Mouse (Mus musculus) kidney, postnatal 0 days (tissue): Measurements from ENCODE around the gene Sub1. TPM values are rescaled to one million over a fixed set of nuclear protein-coding genes. Genes with fewer than 3 reads are reported as not detected.

Experiments used
- ATAC-seq: fragments of 200-750 bp; cut with Nextera tagmentation; replicated peaks from 2 replicates; pipeline ENCODE4 v1.8.0; 2017; ENCODE audit warnings: low read depth, moderate number of reproducible peaks, moderate TSS enrichment, moderate library complexity; ENCODE audit not compliant: low FRiP score
- DNase-seq: peaks from one replicate; pipeline ENCODE4 v3.0.0-alpha.2; 2016; ENCODE audit warnings: low spot score
- H3K27ac ChIP-seq: fragments of 300-500 bp; sonication (generic); 2 replicates; pipeline ENCODE4 v1.5.1; 2014; ENCODE audit warnings: mild to moderate bottlenecking
- H3K27me3 ChIP-seq: fragments of 300-500 bp; sonication (generic); 2 replicates; pipeline ENCODE4 v1.6.1; 2014; ENCODE audit warnings: low read length, mixed read lengths; ENCODE audit not compliant: insufficient read depth
- H3K36me3 ChIP-seq: fragments of 300-500 bp; sonication (generic); 2 replicates; pipeline ENCODE4 v1.6.1; 2014; ENCODE audit warnings: low read length, mixed read lengths; ENCODE audit not compliant: insufficient read depth
- H3K4me1 ChIP-seq: fragments of 300-500 bp; sonication (generic); replicated peaks from 2 replicates; pipeline ENCODE4 v1.6.1; 2014; ENCODE audit warnings: antibody characterized with exemption, low read length, mixed read lengths; ENCODE audit not compliant: insufficient read depth
- H3K4me2 ChIP-seq: fragments of 300-500 bp; sonication (generic); 2 replicates; pipeline ENCODE4 v1.6.1; 2014; ENCODE audit warnings: mild to moderate bottlenecking, low read length, moderate library complexity, mixed read lengths
- H3K4me3 ChIP-seq: fragments of 300-500 bp; sonication (generic); replicated peaks from 2 replicates; pipeline ENCODE4 v1.5.1; 2014; ENCODE audit warnings: low read depth, low read length
- H3K9ac ChIP-seq: fragments of 300-500 bp; sonication (generic); 2 replicates; pipeline ENCODE4 v1.6.1; 2014; ENCODE audit warnings: low read depth, low read length
- H3K9me3 ChIP-seq: fragments of 300-500 bp; sonication (generic); replicated peaks from 2 replicates; pipeline ENCODE4 v1.6.1; 2016; ENCODE audit warnings: low read length, inconsistent platforms, mixed read lengths
- CTCF ChIP-seq: IDR thresholded peaks from 2 replicates; pipeline ENCODE4 v1.5.1; 2016; ENCODE audit warnings: antibody characterized with exemption, low read depth, mild to moderate bottlenecking, moderate library complexity
- WGBS: fragments of 180-500 bp; shearing (Covaris S2); extraction: QIAGEN DNeasy Blood & Tissue Kit; methylation state at CpG from one replicate; pipeline ENCODE4 v1.1.7; 2014; 5-methylcytosine and 5-hydroxymethylcytosine counted together
- polyA plus RNA-seq: library from polyadenylated mRNA; unstranded; fragments of >200 nt; fragmentation: Nextera tagmentation; extraction: Ambion mirVana; gene quantifications from 2 replicates; pipeline ENCODE4 v1.2.1, GENCODE M21; 2015

Gene Sub1
- polyA plus RNA-seq, 1 experiment from 2014 or later, result 890 TPM

DNA sequence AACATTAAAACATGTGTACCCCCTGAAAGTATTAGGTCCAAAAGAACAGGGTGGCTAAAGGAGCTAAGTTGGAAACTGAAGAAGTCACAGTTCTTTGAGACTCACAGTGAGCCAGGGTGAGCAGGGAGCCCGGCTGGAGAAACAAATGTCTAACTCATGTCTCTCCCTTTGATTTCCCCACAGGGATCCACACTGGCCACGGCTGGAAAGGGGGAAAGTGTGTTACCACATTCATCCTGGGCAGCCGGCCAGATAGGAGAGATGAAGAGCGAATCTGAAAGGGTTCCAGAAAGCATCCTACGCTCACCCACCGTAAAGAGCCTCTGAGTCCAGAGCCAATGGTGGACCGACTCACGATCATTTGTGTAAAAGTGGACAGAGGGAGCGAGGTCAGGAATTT is 20.9 kb downstream of the Sub1 start:
- H3K4me2 ChIP-seq, result no peak overlapping the region
- H3K4me1 ChIP-seq, result no peaks in the 10 kb centered on the region
- no peaks in the 10 kb centered on the region for H3K36me3 ChIP-seq
- H3K9me3 ChIP-seq, result no peaks in the 10 kb centered on the region
- H3K9ac ChIP-seq, result no peak overlapping the region
- H3K4me3 ChIP-seq, result no peak overlapping the region
- H3K27ac ChIP-seq, result no peak overlapping the region
- DNase-seq, result no peak
- no peak for ATAC-seq
- no peaks in the 10 kb centered on the region for H3K27me3 ChIP-seq
- WGBS, result 87% methylated on average over 9 of the region's 9 CpGs
- TF ChIP-seq CTCF, result no peak

DNA sequence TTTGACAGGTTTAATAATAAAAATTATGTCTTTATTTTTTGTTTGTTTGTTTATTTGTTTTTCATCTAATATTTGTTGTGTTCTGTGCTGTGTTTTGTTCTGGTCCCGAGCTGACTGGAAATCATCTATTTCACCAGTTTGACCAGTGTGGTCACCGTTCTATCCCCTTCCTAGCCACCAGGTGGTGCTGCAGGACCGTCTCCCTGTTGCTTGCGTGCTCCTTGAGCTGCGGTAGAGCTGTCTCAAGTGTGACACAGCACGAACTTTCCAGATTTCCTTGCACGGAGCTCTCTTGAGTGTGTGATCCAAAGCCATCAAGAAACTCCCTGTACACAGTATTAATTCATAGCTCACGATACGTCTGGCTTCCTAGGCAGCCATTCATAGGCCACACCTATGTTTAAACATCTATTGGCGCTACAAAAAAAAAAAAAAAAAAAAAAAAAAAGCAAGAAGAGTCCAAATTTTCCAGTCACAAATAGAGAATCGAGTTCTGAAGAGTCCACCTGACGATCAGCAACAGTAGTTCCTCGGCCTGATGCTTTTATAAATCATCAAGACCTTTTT is 24.8 kb downstream of the Sub1 start:
- Histone ChIP-seq H3K27ac (no peak overlapping the region), H3K9ac (no peak overlapping the region), H3K4me1 (no peaks in the 10 kb centered on the region), H3K36me3 (no peaks in the 10 kb centered on the region), H3K4me3 (no peak overlapping the region), H3K9me3 (no peaks in the 10 kb centered on the region), H3K27me3 (no peaks in the 10 kb centered on the region), H3K4me2 (0 out of 2 replicates have a peak overlapping the region, but pooled peaks have one; percentile 18)
- peak; percentile 68; the same call in 1 of the 2 replicates for ATAC-seq
- DNase-seq, result peak; percentile 87
- peak; percentile 94 for TF ChIP-seq CTCF
- 26% methylated on average over 13 of the region's 13 CpGs for WGBS

DNA sequence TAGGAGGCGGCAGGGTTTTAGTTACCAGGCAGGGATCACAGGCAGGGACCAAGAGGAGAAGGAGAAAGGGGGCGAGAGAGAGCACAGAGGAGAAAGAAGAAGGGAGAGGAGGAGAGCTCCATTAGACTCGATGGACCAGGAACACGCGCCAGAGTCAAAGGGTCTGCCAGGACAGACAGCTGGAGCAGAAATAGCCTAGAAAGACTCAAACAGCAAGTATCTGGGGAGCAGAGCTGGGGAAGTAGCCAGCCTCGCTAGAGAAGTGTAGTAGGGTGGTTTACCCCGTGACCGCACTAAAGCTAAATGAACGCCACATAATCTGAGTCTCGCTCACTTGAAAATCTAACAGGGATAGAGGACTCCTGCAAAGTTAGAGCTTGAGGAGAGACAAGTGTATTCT is 26.2 kb downstream of the Sub1 start:
- Histone ChIP-seq H3K4me3 (no peak overlapping the region), H3K9ac (no peak overlapping the region), H3K9me3 (no peaks in the 10 kb centered on the region), H3K36me3 (no peaks in the 10 kb centered on the region), H3K27me3 (no peaks in the 10 kb centered on the region), H3K27ac (no peak overlapping the region), H3K4me2 (no peak overlapping the region), H3K4me1 (no peaks in the 10 kb centered on the region)
- ATAC-seq, result no peak
- no peak for DNase-seq
- WGBS, result 70% methylated on average over 10 of the region's 10 CpGs
- TF ChIP-seq CTCF, result no peak

DNA sequence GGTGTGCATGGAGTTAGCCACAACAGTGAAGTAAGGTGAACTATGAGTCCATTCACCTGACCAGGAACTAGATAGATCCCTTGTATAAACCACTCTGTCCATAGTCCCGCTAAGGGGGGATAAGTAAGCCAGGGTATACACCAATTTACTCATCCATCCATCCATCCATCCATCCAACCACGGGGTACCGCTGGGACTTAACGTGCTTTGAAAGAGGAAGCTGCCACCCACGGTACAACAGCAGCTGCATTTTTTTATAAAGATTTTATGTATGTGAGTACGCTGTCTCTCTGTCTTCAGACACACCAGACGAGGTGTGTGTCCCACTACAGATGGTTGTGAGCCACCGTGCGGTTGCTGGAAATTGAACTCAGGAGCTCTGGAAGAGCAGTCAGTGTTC is 27.9 kb downstream of the Sub1 start:
- H3K9ac ChIP-seq, result no peak overlapping the region
- no peak for DNase-seq
- no peaks in the 10 kb centered on the region for H3K4me1 ChIP-seq
- ATAC-seq, result no peak
- no peak for TF ChIP-seq CTCF
- H3K4me2 ChIP-seq, result no peak overlapping the region
- no peaks in the 10 kb centered on the region for H3K36me3 ChIP-seq
- no peak overlapping the region for H3K27ac ChIP-seq
- H3K27me3 ChIP-seq, result no peaks in the 10 kb centered on the region
- no peak overlapping the region for H3K4me3 ChIP-seq
- H3K9me3 ChIP-seq, result no peaks in the 10 kb centered on the region
- WGBS, result 79% methylated on average over 9 of the region's 9 CpGs

DNA sequence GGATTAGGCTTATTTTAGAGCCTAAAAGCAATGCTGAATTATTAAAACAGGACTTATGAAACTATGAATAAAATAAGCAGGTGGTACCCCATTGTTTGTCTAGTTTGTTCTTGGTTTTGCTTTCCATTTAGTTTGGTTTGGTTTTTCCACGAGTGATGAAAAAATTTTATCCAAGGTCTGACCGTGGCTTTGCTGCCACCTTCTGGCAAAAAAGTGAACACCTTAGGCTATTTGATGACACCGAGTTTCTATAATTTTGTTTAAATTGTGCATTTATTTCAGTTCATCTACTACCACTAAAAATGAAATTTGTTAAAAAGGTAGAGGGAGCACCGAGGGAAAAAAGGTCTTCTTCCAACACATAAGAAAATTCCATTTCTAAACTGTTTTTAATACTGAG is 30.4 kb downstream of the Sub1 start:
- Histone ChIP-seq H3K27ac (no peak overlapping the region), H3K27me3 (no peaks in the 10 kb centered on the region), H3K36me3 (no peaks in the 10 kb centered on the region), H3K4me1 (no peaks in the 10 kb centered on the region), H3K4me2 (no peak overlapping the region), H3K9ac (no peak overlapping the region), H3K4me3 (no peak overlapping the region), H3K9me3 (no peaks in the 10 kb centered on the region)
- peak; percentile 64 for DNase-seq
- no peak for ATAC-seq
- TF ChIP-seq CTCF, result peak; percentile 91
- WGBS, result 7% methylated on average over 4 of the region's 4 CpGs

DNA sequence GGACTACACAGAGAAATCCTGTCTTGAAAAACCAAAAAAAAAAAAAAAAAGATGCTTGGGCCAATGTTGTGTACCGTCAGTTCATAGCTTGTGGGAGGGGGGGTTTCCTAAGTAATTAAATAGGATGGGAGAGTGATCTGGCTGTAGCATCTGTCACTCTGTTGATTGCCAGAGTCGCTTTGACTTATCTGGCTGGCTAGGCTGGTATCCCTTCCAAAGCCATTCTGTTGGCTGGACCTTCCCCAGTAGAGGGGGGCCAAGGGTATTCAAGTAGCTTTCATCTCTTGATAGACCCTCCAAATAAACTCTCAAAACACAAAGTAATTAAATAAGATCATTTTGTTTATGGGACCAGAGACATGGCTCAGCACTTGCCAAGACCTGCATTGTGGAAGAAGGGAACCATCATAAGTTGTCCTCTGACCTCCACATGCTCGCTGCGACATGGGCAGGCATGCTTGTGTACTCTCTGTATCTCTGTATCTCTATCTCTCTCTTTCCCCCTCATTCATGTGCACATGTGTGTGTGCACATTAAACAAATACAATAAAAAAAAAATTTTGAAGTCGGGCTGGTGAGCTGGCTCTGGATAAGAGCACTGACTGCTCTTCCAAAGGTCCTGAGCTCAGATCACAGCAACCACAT is 31.5 kb downstream of the Sub1 start:
- Histone ChIP-seq H3K36me3 (no peaks in the 10 kb centered on the region), H3K4me2 (no peak overlapping the region), H3K9me3 (no peaks in the 10 kb centered on the region), H3K9ac (no peak overlapping the region), H3K27me3 (no peaks in the 10 kb centered on the region), H3K4me1 (no peaks in the 10 kb centered on the region), H3K27ac (no peak overlapping the region), H3K4me3 (no peak overlapping the region)
- ATAC-seq (no peak), DNase-seq (no peak)
- no peak for TF ChIP-seq CTCF
- 84% methylated on average over 5 of the region's 5 CpGs for WGBS
